Mouse (Mus musculus) heart, embryonic 15.5 days (tissue): ENCODE measurements around the gene Gm49383. TPM values are rescaled to one million over a fixed set of nuclear protein-coding genes. Genes with fewer than 3 reads are reported as not detected.
A peak's percentile ranks its signal among the peaks of the same experiment; 100 is the strongest.

ENCODE experiments used
- ATAC-seq: fragments of 200-750 bp; cut with Nextera tagmentation; replicated peaks from 2 replicates; pipeline ENCODE4 v1.8.0; 2017; ENCODE audit warnings: low read depth, moderate TSS enrichment; ENCODE audit not compliant: insufficient number of reproducible peaks, insufficient read depth, low FRiP score
- H3K27ac ChIP-seq: fragments of 300-500 bp; sonication (generic); 2 replicates; pipeline ENCODE4 v1.5.1; 2015; ENCODE audit warnings: mild to moderate bottlenecking, inconsistent platforms
- H3K27me3 ChIP-seq: fragments of 300-500 bp; sonication (generic); 2 replicates; pipeline ENCODE4 v1.6.1; 2015; ENCODE audit warnings: inconsistent platforms
- H3K36me3 ChIP-seq: fragments of 300-500 bp; sonication (generic); 2 replicates; pipeline ENCODE4 v1.6.1; 2015; ENCODE audit warnings: mild to moderate bottlenecking, inconsistent platforms
- H3K4me1 ChIP-seq: fragments of 300-500 bp; sonication (generic); replicated peaks from 2 replicates; pipeline ENCODE4 v1.6.1; 2015; ENCODE audit warnings: inconsistent platforms
- H3K4me2 ChIP-seq: fragments of 300-500 bp; sonication (generic); 2 replicates; pipeline ENCODE4 v1.6.1; 2015; ENCODE audit warnings: inconsistent platforms, mild to moderate bottlenecking, moderate library complexity
- H3K4me3 ChIP-seq: fragments of 300-500 bp; sonication (generic); 2 replicates; pipeline ENCODE4 v1.5.1; 2015; ENCODE audit warnings: mild to moderate bottlenecking, inconsistent platforms
- H3K9ac ChIP-seq: fragments of 300-500 bp; sonication (generic); 2 replicates; pipeline ENCODE4 v1.6.1; 2015; ENCODE audit warnings: mild to moderate bottlenecking, inconsistent platforms
- H3K9me3 ChIP-seq: fragments of 300-500 bp; sonication (generic); replicated peaks from 2 replicates; pipeline ENCODE4 v1.6.1; 2016; ENCODE audit warnings: inconsistent platforms
- WGBS: fragments of 180-500 bp; shearing (Covaris S2); methylation state at CpG from one replicate; pipeline ENCODE4 v1.1.7; 2015; ENCODE audit warnings: mixed read lengths; 5-methylcytosine and 5-hydroxymethylcytosine counted together
- polyA plus RNA-seq: library from polyadenylated mRNA; unstranded; fragments of >200 nt; fragmentation: Nextera tagmentation; extraction: Ambion mirVana; gene quantifications from 2 replicates; pipeline ENCODE4 v1.2.1, GENCODE M21; 2015

Gm49383 gene
- polyA plus RNA-seq, 1 experiment from 2014 or later: 14.3 TPM

DNA sequence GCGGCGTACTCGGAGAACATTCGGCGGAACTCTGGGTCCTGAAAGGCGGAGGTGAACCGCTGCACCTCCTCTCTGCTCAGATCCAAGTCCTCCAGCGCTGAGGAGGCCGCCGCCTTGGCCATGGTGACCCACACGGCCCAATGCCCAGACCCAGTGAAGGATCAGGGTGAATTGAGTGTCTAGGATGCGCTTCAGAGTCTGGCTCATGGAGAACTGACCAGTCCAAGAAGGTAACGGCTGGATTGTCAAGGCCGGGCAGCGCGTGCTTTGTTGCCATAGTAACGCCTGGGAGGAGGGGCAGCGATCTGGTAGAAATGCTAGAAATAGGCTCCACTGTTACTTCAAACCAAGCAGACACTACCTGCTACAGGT is 1.2 kb upstream of the Gm49383 start, which contains the start of gene Dnaaf2:
Gene Dnaaf2, minus strand, starts transcription at position 266 of the 372 bp plus-strand sequence.
- H3K9ac ChIP-seq: peak within 1 kb of the TSS; percentile 85
- peaks cover 18% of the 10 kb centered on the region for H3K36me3 ChIP-seq
- ATAC-seq: peak; percentile 26; the same call in 1 of the 2 replicates
- H3K4me3 ChIP-seq: peak within 1 kb of the TSS; percentile 85
- no peaks in the 10 kb centered on the region for H3K9me3 ChIP-seq
- H3K4me2 ChIP-seq: peak within 1 kb of the TSS; percentile 94
- under 1% methylated on average over 18 of the region's 18 CpGs for WGBS
- no peaks in the 10 kb centered on the region for H3K27me3 ChIP-seq
- peak within 1 kb of the TSS; percentile 93 for H3K27ac ChIP-seq
- peaks cover 23% of the 10 kb centered on the region for H3K4me1 ChIP-seq

DNA sequence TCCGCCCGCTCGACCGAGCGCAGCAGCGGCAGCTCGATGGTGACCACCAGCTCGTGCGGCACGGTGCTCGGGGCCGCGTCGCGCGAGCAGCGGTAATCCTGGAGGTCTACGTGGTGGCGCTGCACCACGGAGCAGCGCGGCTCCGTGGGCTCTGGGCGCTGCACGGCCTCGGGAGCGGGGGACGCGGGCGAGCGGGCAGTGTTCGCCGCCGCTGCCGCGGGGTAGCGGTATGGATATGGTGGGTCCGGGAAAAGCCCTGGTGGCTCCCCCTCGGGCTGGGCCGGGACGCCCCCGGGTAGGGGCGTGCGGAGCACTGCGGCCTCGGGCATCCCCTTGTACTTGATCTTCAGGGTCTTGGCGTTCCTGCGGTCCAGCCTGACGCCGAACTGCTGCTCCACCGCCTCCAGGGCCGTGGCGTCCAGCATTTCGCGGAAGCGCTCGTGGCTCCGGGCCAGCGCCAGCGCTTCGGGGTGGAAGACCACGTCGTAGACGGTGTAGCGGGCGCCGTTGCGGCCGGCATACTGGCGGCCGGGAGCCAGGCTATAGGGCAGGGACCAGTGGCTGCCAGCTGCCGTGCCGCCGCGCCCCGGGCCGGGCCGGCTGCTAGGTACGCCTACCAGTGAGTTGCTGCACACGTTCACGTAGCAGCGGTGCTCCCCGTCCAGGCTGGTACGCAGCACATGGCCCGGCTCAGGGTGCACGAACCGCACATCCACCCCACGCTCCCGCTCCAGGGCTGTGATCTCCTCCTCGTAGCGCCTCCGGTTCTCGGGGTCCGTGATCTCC is 667 bp upstream of the Gm49383 start:
- Histone ChIP-seq H3K4me1 (peaks cover 23% of the 10 kb centered on the region), H3K36me3 (peaks cover 18% of the 10 kb centered on the region), H3K27ac (peak overlapping the region; percentile 93), H3K27me3 (no peaks in the 10 kb centered on the region), H3K4me3 (peak overlapping the region; percentile 85), H3K9ac (peak overlapping the region; percentile 85), H3K4me2 (peak overlapping the region; percentile 94), H3K9me3 (no peaks in the 10 kb centered on the region)
- peak; percentile 71 for ATAC-seq
- under 1% methylated on average over 94 of the region's 94 CpGs for WGBS

- Histone ChIP-seq H3K4me2 (no peak overlapping the region), H3K9me3 (no peaks in the 10 kb centered on the region), H3K4me1 (peaks cover 7% of the 10 kb centered on the region), H3K4me3 (no peak overlapping the region), H3K27ac (no peak overlapping the region), H3K36me3 (peaks cover 10% of the 10 kb centered on the region), H3K9ac (no peak overlapping the region), H3K27me3 (no peaks in the 10 kb centered on the region)
- ATAC-seq: no peak
- 92% methylated on average over 2 of the region's 2 CpGs for WGBS
Observed at GRCm38 (mm10) chr12:69192637-69193036, 4.3 kb downstream of the Gm49383 start.

- peaks cover 10% of the 10 kb centered on the region for H3K36me3 ChIP-seq
- no peaks in the 10 kb centered on the region for H3K27me3 ChIP-seq
- 87% methylated on average over 5 of the region's 5 CpGs for WGBS
Observed at GRCm38 (mm10) chr12:69191396-69191795, 5.5 kb downstream of the Gm49383 start.

GRCm38 (mm10) chr12:69190522-69190921 is 6.4 kb downstream of the Gm49383 start:
- WGBS: 94% methylated on average over 1 of the region's 1 CpGs
- no peak overlapping the region for H3K4me3 ChIP-seq
- ATAC-seq: no peak
- H3K27me3 ChIP-seq: no peaks in the 10 kb centered on the region
- no peak overlapping the region for H3K4me2 ChIP-seq
- no peak overlapping the region for H3K27ac ChIP-seq
- peaks cover 10% of the 10 kb centered on the region for H3K36me3 ChIP-seq
- no peaks in the 10 kb centered on the region for H3K9me3 ChIP-seq
- H3K9ac ChIP-seq: no peak overlapping the region
- H3K4me1 ChIP-seq: peaks cover 11% of the 10 kb centered on the region

More at GRCm38 (mm10) chr12:69191396-69191795, 5.5 kb downstream of the Gm49383 start:
- H3K4me1 ChIP-seq: peaks cover 15% of the 10 kb centered on the region
- no peak overlapping the region for H3K4me3 ChIP-seq
- no peak overlapping the region for H3K27ac ChIP-seq
- H3K4me2 ChIP-seq: no peak overlapping the region
- ATAC-seq: no peak
- no peaks in the 10 kb centered on the region for H3K9me3 ChIP-seq
- H3K9ac ChIP-seq: no peak overlapping the region

DNA sequence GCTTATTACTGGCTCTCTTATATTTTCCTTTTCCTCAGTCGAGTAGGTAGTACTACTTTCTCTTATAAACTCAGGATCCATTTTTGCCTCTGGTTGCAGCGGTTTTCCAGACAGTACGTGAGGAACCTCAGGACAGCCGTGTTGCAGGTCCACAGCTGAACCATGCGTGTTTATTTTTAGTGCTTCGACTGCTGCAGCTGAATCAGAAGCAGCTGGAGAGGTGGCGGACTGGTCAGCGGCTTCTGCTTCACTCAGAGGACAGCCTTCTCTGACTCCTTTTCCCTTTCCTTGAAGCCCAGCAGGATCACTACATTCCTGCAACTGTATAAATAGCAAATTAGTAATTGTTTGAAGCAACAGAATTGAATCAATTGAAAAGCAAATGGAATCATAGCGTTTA is 6.8 kb downstream of the Gm49383 start:
- Histone ChIP-seq H3K27me3 (no peaks in the 10 kb centered on the region), H3K4me3 (no peak overlapping the region), H3K9me3 (no peaks in the 10 kb centered on the region), H3K4me1 (peaks cover 16% of the 10 kb centered on the region), H3K9ac (no peak overlapping the region), H3K4me2 (no peak overlapping the region), H3K36me3 (peaks cover 10% of the 10 kb centered on the region), H3K27ac (peak overlapping the region; percentile 68)
- WGBS: 66% methylated on average over 9 of the region's 9 CpGs
- ATAC-seq: no peak

GRCm38 (mm10) chr12:69186811-69187471 is 10.0 kb downstream of the Gm49383 start:
- ATAC-seq: no peak
- Histone ChIP-seq H3K4me2 (0 out of 2 replicates have a peak overlapping the region, but pooled peaks have one; percentile 2), H3K9ac (no peak overlapping the region), H3K27ac (0 out of 2 replicates have a peak overlapping the region, but pooled peaks have one; percentile 9), H3K36me3 (peaks cover 10% of the 10 kb centered on the region), H3K4me3 (no peak overlapping the region), H3K27me3 (no peaks in the 10 kb centered on the region), H3K4me1 (peaks cover 25% of the 10 kb centered on the region), H3K9me3 (no peaks in the 10 kb centered on the region)
- 62% methylated on average over 5 of the region's 5 CpGs for WGBS

DNA sequence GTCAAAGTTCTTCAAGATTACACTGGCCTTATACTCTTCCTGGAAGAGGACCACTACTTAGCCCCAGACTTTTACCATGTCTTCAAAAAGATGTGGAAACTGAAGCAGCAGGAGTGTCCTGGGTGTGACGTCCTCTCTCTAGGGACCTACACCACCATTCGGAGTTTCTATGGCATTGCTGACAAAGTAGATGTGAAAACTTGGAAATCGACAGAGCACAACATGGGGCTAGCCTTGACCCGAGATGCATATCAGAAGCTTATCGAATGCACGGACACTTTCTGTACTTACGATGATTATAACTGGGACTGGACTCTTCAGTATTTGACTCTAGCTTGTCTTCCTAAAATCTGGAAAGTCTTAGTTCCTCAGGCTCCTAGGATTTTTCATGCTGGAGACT is 11.5 kb downstream of the Gm49383 start:
- peaks cover 9% of the 10 kb centered on the region for H3K36me3 ChIP-seq
- H3K4me1 ChIP-seq: peaks cover 25% of the 10 kb centered on the region
- H3K27me3 ChIP-seq: no peaks in the 10 kb centered on the region
- peak overlapping the region; percentile 96 for H3K4me2 ChIP-seq
- peak overlapping the region; percentile 92; the same call in 1 of the 2 replicates for H3K27ac ChIP-seq
- H3K4me3 ChIP-seq: peak overlapping the region; percentile 77
- H3K9me3 ChIP-seq: no peaks in the 10 kb centered on the region
- peak overlapping the region; percentile 86 for H3K9ac ChIP-seq
- 72% methylated on average over 7 of the region's 7 CpGs for WGBS
- ATAC-seq: no peak

DNA sequence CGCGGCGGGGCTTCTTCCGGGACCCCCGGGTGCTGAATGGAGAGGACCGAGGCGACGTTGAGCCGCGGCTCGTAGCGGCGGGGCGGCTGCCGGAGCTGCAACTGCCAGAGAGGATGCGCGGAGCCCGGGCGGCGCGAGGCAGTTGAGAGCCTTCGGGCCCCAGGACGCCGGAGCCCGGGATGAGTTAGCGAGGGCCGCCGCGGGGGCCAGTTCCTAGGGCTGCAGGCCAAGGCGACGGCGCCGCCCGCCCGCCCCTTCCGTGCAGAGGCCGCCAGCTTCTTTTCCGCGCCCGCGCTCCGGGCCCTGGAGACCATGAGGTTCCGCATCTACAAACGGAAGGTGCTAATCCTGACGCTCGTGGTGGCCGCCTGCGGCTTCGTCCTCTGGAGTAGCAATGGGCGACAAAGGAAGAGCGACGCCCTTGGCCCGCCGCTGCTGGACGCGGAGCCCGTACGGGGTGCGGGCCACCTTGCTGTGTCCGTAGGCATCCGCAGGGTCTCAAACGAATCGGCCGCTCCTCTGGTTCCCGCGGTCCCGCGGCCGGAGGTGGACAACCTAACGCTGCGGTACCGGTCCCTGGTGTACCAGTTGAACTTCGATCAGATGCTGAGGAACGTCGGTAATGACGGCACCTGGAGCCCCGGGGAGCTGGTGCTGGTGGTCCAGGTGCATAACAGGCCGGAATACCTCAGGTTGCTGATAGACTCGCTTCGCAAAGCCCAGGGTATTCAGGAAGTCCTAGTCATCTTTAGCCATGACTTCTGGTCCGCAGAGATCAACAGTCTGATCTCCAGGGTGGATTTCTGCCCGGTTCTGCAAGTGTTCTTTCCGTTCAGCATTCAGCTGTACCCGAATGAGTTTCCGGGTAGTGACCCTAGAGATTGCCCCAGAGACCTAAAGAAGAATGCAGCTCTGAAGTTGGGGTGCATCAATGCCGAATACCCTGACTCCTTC is 12.3 kb downstream of the Gm49383 start:
- H3K27ac ChIP-seq: peak overlapping the region; percentile 92
- H3K4me3 ChIP-seq: peak overlapping the region; percentile 77
- H3K9ac ChIP-seq: peak overlapping the region; percentile 86
- WGBS: 2% methylated on average over 85 of the region's 86 CpGs
- peaks cover 8% of the 10 kb centered on the region; the same call in 1 of the 2 replicates for H3K36me3 ChIP-seq
- ATAC-seq: peak; percentile 63
- no peaks in the 10 kb centered on the region for H3K27me3 ChIP-seq
- H3K4me2 ChIP-seq: peak overlapping the region; percentile 96
- no peaks in the 10 kb centered on the region for H3K9me3 ChIP-seq
- H3K4me1 ChIP-seq: peaks cover 25% of the 10 kb centered on the region

DNA sequence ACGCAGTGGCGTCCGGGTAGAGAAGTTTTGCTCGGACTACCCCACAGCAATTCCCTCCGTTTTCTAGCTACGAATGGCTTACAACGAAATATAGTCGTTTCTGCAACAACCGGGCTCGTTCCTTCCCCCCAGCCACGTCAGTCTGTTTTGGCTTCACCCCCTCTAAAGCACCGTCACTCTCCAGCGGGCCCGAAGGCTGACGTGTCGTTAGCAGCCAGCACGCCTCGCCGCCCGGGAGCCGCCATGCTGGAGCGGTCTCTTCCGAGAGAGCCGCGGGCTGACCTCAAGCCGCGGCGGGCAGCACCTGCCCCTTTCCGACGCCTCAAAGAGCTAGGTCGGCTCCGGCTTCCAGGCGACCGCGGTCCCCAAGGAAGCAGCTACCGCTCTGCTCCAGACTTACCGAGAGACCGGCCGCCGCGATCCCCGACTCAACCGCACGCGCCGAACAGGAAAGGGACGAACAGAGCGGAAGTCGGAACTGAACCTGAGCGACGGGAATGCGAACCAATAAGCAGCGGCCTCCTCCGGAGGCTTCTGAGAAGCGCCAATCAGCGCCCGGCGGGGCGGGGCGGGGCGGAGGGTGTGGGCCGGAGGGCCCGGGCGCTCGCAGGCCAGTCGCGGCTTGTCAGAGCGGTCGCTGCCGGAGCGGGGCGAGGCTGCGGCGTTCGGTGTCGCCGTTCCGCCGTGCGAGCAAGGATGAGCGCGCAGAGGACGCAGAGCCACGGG is 13.2 kb downstream of the Gm49383 start, which contains the start of the genes Rpl36al and Mgat2:
Gene Rpl36al, minus strand, starts transcription at position 501 of the 726 bp plus-strand sequence.
Gene Mgat2, plus strand, starts transcription at position 575 of the 726 bp plus-strand sequence.
- peaks cover 8% of the 10 kb centered on the region; the same call in 1 of the 2 replicates for H3K36me3 ChIP-seq
- peak; percentile 98 for ATAC-seq
- H3K4me3 ChIP-seq: peak within 1 kb of the TSS; percentile 77
- H3K4me2 ChIP-seq: peak within 1 kb of the TSS; percentile 96
- H3K4me1 ChIP-seq: peaks cover 25% of the 10 kb centered on the region
- no peaks in the 10 kb centered on the region for H3K9me3 ChIP-seq
- no peaks in the 10 kb centered on the region for H3K27me3 ChIP-seq
- peak within 1 kb of the TSS; percentile 86 for H3K9ac ChIP-seq
- under 1% methylated on average over 80 of the region's 84 CpGs for WGBS
- peak within 1 kb of the TSS; percentile 92 for H3K27ac ChIP-seq
